Mouse (Mus musculus): Measurements from ENCODE around the gene Gm21294.
"Not testable (repeated sequence)": the region's sequence is repeated elsewhere in the genome, so short reads cannot be mapped to it uniquely, and the experiment has no call there.

The Gm21294 gene

GRCm38 (mm10) chrY:89052506-89052905 is at the start of gene Gm21294:
Gene Gm21294 (plus strand): TSS chrY:89052806.
- DNase-seq (ENCODE audit: low spot score): not testable (repeated sequence)

- DNase-seq (ENCODE audit: low spot score): not testable (repeated sequence)
Observed at GRCm38 (mm10) chrY:89126246-89126645, 73.6 kb downstream of the Gm21294 start.
